Mouse (Mus musculus) cerebellum, adult 2 months (tissue): Measurements from ENCODE around the gene Gtf2ird1.

Experiments used
- CTCF ChIP-seq: fragments of 200-500 bp; IDR thresholded peaks from 2 replicates; pipeline ENCODE4 v1.5.1; 2011; ENCODE audit warnings: low read depth, mild to moderate bottlenecking, control low read depth, low read length, moderate library complexity, borderline replicate concordance; ENCODE audit not compliant: insufficient read depth
- POLR2A ChIP-seq: fragments of 200-500 bp; IDR thresholded peaks from 2 replicates; pipeline ENCODE4 v1.6.1; 2011; ENCODE audit warnings: low read length, control low read depth, borderline replicate concordance; ENCODE audit not compliant: insufficient read depth

- no peak for TF ChIP-seq POLR2A
- TF ChIP-seq CTCF = peak; percentile 42; the same call in 1 of the 2 replicates
Observed at GRCm38 (mm10) chr5:134489583-134489982, 33.1 kb upstream of the Gtf2ird1 start.
